Mouse (Mus musculus): ENCODE results near the gene Sema3g. TPM values are rescaled to one million over a fixed set of nuclear protein-coding genes. Genes with fewer than 3 reads are reported as not detected.

The Sema3g gene
- polyA plus RNA-seq, 1 experiment from 2014 or later, result 0.06 TPM

GRCm38 (mm10) chr14:31197547-31198516, 19.8 kb upstream of the Sema3g start:
- H3K4me1 ChIP-seq (ENCODE audit: insufficient read depth), result peaks cover 25% of the 10 kb centered on the region
- H3K27ac ChIP-seq (ENCODE audit: low read depth), result no peak overlapping the region
- no peaks in the 10 kb centered on the region for H3K9me3 ChIP-seq (ENCODE audit: low read length)
- H3K4me2 ChIP-seq (ENCODE audit: low read depth, low read length), result peak overlapping the region; percentile 37; the same call in 1 of the 2 replicates
- no peaks in the 10 kb centered on the region for H3K27me3 ChIP-seq (ENCODE audit: insufficient read depth, low read length)
- DNase-seq, result no peak
- H3K9ac ChIP-seq (replicated peaks), result no peak overlapping the region; the same call in 1 of the 2 replicates
- TF ChIP-seq EP300 (IDR thresholded peaks at IDR 0.05; ENCODE audit: low read depth), result no peak
- H3K4me3 ChIP-seq (ENCODE audit: low read depth, low read length), result no peak overlapping the region
- peaks cover 56% of the 10 kb centered on the region for H3K36me3 ChIP-seq (replicated peaks; ENCODE audit: insufficient read depth, low read length)
- 58% methylated on average over 16 of the region's 16 CpGs for WGBS (ENCODE audit: insufficient replicate concordance)
- peak; percentile 30; the same call in 1 of the 2 replicates for ATAC-seq

- no peak for TF ChIP-seq EP300 (IDR thresholded peaks at IDR 0.05; ENCODE audit: low read depth)
- TF ChIP-seq CTCF (IDR thresholded peaks at IDR 0.05; ENCODE audit: low read depth), result no peak
- Histone ChIP-seq H3K9ac (replicated peaks) (no peak overlapping the region), H3K27ac (ENCODE audit: low read depth) (peak overlapping the region; percentile 41; the same call in 1 of the 2 replicates), H3K4me2 (ENCODE audit: low read depth, low read length) (no peak overlapping the region), H3K4me3 (ENCODE audit: low read depth, low read length) (no peak overlapping the region), H3K4me1 (ENCODE audit: insufficient read depth) (peaks cover 22% of the 10 kb centered on the region), H3K9me3 (ENCODE audit: low read length) (no peaks in the 10 kb centered on the region), H3K36me3 (replicated peaks; ENCODE audit: insufficient read depth, low read length) (peaks cover 64% of the 10 kb centered on the region), H3K27me3 (ENCODE audit: insufficient read depth, low read length) (no peaks in the 10 kb centered on the region)
- WGBS (ENCODE audit: insufficient replicate concordance), result 79% methylated on average over 7 of the region's 7 CpGs
- ATAC-seq (peak; percentile 55), DNase-seq (no peak)
Observed at GRCm38 (mm10) chr14:31199599-31199998, 18.1 kb upstream of the Sema3g start.

- ATAC-seq, result peak; percentile 33; the same call in 1 of the 2 replicates
- Histone ChIP-seq H3K36me3 (replicated peaks; ENCODE audit: insufficient read depth, low read length) (peaks cover 61% of the 10 kb centered on the region), H3K9me3 (ENCODE audit: low read length) (no peaks in the 10 kb centered on the region), H3K4me2 (ENCODE audit: low read depth, low read length) (no peak overlapping the region), H3K4me1 (ENCODE audit: insufficient read depth) (peaks cover 23% of the 10 kb centered on the region), H3K4me3 (ENCODE audit: low read depth, low read length) (no peak overlapping the region), H3K27ac (ENCODE audit: low read depth) (peak overlapping the region; percentile 41; the same call in 1 of the 2 replicates), H3K9ac (replicated peaks) (no peak overlapping the region), H3K27me3 (ENCODE audit: insufficient read depth, low read length) (no peaks in the 10 kb centered on the region)
- DNase-seq, result no peak
- 48% methylated on average over 3 of the region's 3 CpGs for WGBS (ENCODE audit: insufficient replicate concordance)
- no peak for TF ChIP-seq CTCF (IDR thresholded peaks at IDR 0.05; ENCODE audit: low read depth)
- TF ChIP-seq EP300 (IDR thresholded peaks at IDR 0.05; ENCODE audit: low read depth), result no peak
Observed at GRCm38 (mm10) chr14:31200038-31200437, 17.6 kb upstream of the Sema3g start.

- ATAC-seq, result no peak
- H3K4me2 ChIP-seq (ENCODE audit: low read depth, low read length), result peak overlapping the region; percentile 83
- no peak for DNase-seq
- 48% methylated on average over 4 of the region's 4 CpGs for WGBS (ENCODE audit: insufficient replicate concordance)
- H3K9me3 ChIP-seq (ENCODE audit: low read length), result no peaks in the 10 kb centered on the region
- peaks cover 36% of the 10 kb centered on the region for H3K4me1 ChIP-seq (ENCODE audit: insufficient read depth)
- H3K27me3 ChIP-seq (ENCODE audit: insufficient read depth, low read length), result no peaks in the 10 kb centered on the region
- no peak for TF ChIP-seq EP300 (IDR thresholded peaks at IDR 0.05; ENCODE audit: low read depth)
- TF ChIP-seq CTCF (IDR thresholded peaks at IDR 0.05; ENCODE audit: low read depth), result no peak
- H3K36me3 ChIP-seq (replicated peaks; ENCODE audit: insufficient read depth, low read length), result peaks cover 32% of the 10 kb centered on the region
- peak overlapping the region; percentile 83 for H3K4me3 ChIP-seq (ENCODE audit: low read depth, low read length)
- peak overlapping the region; percentile 95 for H3K27ac ChIP-seq (ENCODE audit: low read depth)
- peak overlapping the region; percentile 89 for H3K9ac ChIP-seq (replicated peaks)
Observed at GRCm38 (mm10) chr14:31204844-31205243, 12.8 kb upstream of the Sema3g start.

- peak overlapping the region; percentile 95 for H3K27ac ChIP-seq (ENCODE audit: low read depth)
- peaks cover 31% of the 10 kb centered on the region for H3K36me3 ChIP-seq (replicated peaks; ENCODE audit: insufficient read depth, low read length)
- H3K4me3 ChIP-seq (ENCODE audit: low read depth, low read length), result peak overlapping the region; percentile 83
- DNase-seq (no peak), ATAC-seq (peak; percentile 19; the same call in 1 of the 2 replicates)
- TF ChIP-seq EP300 (IDR thresholded peaks at IDR 0.05; ENCODE audit: low read depth) (no peak), CTCF (IDR thresholded peaks at IDR 0.05; ENCODE audit: low read depth) (no peak)
- H3K4me1 ChIP-seq (ENCODE audit: insufficient read depth), result peaks cover 36% of the 10 kb centered on the region
- peak overlapping the region; percentile 83 for H3K4me2 ChIP-seq (ENCODE audit: low read depth, low read length)
- H3K9ac ChIP-seq (replicated peaks), result peak overlapping the region; percentile 89
- WGBS (ENCODE audit: insufficient replicate concordance), result 12% methylated on average over 8 of the region's 8 CpGs
- H3K27me3 ChIP-seq (ENCODE audit: insufficient read depth, low read length), result no peaks in the 10 kb centered on the region
- H3K9me3 ChIP-seq (ENCODE audit: low read length), result no peaks in the 10 kb centered on the region
Observed at GRCm38 (mm10) chr14:31205244-31205561, 12.5 kb upstream of the Sema3g start.
